Mouse (Mus musculus) urinary bladder, postnatal 14 days (tissue): ENCODE data around the gene Stard13.
A peak's percentile ranks its signal among the peaks of the same experiment; 100 is the strongest.

Experiments
- DNase-seq: peaks from one replicate; pipeline ENCODE4 v3.0.0; 2021; ENCODE audit warnings: low spot score

The Stard13 gene

GRCm38 (mm10) chr5:151228367-151229005, 5.2 kb downstream of the Stard13 start:
- DNase-seq, result no peak

- DNase-seq, result no peak
Measured at GRCm38 (mm10) chr5:151223696-151224366, 9.8 kb downstream of the Stard13 start.

DNA sequence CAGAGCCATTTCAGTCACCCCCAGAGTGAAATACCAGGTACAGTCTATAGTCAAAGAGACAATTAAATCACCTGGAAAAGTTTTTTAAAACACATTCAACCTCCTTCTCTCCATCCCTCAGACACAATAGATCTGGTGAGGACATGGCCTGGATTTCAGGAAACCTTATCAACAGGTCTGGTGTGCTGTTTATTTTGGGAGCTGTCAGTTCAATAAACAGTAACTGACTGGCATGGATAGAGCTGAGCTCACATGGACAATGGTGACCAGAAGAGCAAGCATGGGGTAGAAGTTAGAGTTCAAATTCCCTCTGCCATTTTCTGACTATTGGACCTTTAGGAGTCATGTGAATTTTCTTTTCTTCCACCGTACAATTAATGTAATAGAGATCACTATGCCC, 10.8 kb downstream of the Stard13 start:
- DNase-seq, result no peak

GRCm38 (mm10) chr5:151218689-151219115, 14.9 kb downstream of the Stard13 start:
- DNase-seq, result no peak

DNA sequence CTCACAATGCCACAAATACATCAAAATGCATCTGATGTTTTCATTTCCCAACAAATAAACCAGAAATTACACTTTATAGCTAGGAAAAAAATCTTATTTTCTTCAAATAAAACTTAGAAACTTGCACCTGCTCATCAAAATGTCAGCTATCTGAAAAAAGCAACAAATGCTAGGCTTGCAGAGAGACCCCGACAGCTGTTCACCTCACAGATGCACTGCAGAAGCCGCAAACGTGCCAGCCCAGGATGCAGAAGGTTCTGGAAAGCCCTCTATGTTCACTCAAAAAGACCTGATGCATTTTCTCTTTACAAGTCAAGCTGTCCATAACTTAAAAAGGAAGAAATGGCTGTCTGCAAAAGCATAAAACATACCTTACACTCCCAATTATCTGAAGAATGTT, 20.5 kb downstream of the Stard13 start:
- DNase-seq, result no peak

DNA sequence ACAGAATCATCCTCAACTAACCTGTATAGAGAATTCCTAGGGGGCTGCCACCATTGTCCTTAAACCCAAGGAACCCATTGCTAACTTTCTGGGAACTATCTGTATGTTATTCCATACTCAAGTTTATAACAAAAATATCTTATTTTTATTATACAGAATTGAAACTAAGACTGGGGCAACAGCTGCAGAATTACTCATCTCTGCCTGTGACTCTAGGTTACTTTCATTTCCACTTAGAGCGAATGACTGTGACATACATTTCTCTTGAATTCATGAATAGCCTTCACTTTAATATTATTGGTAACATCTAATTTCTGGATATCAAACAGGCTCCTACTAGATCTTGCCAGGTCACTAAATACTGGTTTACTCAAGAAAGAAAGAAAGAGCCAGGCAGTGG, 22.8 kb downstream of the Stard13 start:
- no peak for DNase-seq

DNA sequence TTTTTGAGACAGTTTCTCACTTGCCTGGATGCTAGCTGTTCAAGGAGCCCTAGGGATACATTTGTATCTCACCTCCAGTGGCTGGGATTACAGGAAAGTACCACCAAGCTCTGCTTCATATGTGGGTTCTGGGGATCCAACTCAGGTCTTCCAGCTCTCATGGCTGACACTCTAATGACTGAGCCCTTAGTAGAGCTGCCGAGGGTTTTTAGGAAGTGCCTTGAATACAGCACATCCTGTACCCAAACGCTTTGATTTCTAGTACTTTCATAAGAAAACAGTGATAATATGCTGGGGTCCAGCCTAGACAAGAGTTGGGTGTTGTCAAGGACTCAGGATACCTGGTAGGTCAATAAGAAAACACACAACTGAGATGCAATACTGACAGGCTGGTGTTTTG, 23.6 kb downstream of the Stard13 start:
- DNase-seq, result no peak

DNA sequence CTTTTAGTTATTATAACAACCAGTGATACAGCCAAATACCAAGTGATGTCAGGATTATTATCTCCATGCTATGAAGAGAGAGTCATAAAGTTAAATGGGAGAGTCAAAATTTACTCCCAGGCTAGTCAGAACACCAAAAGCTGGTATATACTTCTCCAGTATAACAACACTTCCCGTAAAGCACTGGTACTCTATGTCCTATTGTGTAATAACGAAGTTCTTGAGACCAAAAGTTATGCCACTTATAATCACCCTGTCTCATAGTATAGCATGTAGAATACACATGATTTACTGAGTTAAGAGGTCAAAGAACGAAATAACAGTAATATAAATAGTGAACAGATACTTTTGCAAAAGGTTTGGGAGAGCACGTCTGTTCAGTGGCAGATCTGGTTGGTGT, 28.6 kb downstream of the Stard13 start:
- DNase-seq, result no peak

GRCm38 (mm10) chr5:151202925-151203324, 30.7 kb downstream of the Stard13 start:
- DNase-seq, result peak; percentile 46

DNA sequence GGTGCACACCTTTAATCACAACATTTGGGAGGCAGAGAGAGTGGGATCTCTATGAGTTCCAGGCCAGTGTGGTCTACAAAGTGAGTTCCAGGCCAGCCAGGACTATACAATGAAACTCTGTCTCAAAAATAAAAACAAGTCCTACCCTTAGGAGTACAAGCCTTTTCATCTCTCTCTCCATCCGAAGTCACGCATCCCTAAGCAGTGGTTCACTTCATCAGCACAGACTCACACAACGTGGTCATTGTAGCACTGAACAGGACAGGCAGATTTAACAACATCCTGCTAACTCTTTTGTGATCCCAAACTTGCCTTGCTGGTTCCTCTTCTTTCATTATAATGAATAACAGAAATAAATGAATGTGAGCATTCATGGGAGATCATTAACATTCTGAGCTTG, 32.4 kb downstream of the Stard13 start:
- DNase-seq, result no peak

DNA sequence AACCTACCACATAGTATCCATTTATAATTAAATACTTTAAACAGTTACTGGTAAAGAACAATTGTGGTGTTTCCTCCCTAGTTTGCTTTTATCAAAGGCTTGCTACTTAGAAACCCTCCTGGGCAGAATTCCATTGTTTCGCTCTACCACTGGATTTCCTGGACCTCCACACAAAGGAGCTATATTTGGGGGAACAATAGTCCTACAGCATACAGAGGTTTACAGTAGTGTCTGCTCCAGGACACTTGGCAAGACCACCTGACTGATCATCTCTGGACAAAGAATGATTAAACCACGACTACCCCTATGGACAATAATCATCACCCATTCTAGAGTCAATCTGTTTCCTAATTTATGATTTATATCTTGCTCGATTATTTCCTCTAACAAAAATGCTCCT, 34.4 kb downstream of the Stard13 start:
- no peak for DNase-seq

DNA sequence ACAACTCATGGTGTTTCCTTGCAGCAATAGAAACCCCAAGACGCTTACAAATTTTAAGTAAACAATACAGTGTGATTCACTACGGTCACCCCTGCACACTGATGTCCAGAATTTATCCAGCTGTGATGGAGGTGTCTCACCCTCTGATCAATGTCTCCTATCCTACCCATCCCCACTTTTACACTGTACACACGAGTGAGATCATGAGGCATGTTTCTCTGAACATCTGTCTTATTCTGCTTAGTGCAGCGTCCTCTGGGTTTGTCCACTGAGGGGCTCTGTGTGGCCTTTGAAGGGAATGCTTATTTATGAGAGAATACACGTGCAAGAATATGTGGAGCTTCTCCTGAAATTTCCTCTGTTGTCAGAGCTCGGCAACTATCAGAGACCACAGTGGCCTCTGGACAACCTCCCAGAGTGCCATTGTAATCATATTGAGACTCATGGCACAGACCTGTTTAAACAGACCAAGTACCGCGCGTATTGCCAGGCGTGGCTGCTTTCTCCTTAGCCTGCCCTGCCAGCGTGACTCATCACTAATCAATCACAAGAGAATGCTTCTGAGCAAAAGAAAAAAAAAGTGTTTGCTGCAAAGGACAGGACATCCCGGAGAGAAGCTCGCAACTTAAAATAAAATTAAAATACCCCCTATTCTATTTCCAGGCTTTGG, 36.9 kb downstream of the Stard13 start:
- peak; percentile 44 for DNase-seq

GRCm38 (mm10) chr5:151193885-151194520, 39.6 kb downstream of the Stard13 start:
- DNase-seq, result no peak

DNA sequence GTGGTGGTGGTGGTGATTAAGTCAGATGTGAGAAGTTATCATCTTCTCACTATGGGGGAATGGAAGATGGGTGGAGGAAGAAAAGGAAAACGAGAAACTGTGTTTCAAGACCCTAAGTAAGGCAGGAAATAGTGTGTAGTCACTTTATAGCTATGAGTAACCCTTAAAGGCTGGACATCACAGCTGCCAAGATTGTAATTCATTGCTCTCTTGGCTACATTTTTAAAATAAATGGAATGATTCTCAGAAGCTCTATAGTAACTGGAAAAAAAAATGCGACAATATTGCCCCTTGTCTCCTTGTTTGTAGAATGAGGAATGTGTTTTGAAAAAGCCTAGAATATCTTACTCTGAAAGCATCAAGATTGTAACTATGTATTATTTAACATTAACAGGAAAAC, 41.4 kb downstream of the Stard13 start:
- no peak for DNase-seq

- DNase-seq, result no peak
Measured at GRCm38 (mm10) chr5:151190764-151191163, 42.9 kb downstream of the Stard13 start.

DNA sequence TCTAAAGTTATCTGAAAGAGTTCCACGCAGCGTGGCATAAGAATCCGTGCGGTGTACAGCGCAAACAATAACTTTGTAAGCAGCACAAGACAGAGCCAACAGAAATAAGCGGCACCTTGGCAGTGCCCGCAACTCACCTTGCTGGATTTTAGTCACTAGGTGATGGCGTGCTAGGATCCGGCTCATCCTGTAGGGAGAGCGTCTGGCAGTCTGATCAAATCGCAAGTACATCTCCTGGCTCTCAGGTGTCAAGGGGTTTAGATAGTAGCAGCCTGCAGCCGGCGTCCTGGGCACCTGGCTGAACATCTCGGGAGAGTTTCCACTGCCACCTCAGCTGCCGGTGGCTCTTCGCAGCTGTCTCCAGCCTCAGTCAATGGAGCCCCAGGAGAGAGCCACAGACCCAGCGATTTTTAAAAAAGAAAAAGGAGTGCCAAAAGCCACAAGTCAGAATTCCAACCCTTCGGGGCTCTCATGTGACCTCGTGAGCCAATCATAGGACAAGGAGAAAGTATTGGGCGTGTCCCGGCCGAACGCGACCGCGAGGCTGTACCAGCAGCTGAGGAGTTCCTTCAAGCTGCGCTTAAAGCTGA, 43.8 kb downstream of the Stard13 start:
- DNase-seq, result peak; percentile 65

GRCm38 (mm10) chr5:151189321-151189720, 44.3 kb downstream of the Stard13 start:
- no peak for DNase-seq

DNA sequence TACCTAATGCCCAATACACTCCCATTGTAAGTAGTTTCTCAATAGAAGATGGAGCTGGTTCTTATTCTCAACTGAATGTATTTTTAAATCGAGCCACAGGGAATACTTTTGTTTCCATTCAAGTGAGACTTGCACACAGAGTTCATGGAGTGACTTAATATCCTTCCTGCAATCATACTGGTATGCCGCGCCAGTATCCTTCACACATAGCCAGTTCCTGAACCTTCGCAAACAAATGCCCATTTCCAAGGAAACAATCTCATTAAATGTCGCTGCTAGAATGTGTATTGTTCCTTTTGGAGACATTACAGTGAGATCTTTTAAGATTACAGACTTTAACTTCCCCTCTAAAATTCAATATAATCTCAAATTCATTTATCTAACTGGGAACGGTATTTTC, 45.0 kb downstream of the Stard13 start:
- no peak for DNase-seq

DNA sequence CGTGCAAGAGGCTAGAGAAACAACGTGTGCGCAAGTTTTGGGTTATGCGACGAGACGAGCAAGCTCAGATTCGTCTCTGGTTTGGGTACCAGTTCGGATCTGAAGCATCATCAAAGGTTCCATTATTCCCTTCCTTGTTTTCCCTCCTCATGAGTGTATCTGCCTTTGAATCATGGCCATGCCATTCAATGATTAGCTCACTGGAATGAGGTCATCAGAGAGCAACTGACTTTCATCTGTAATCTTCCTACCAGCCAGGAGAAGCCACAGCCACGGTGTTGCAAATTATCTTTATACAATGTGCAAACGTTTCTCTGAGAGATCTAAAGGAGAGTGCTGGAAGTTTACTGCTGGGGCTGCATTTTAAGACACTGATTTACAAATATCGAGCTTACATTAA, 46.3 kb downstream of the Stard13 start:
- DNase-seq, result no peak

DNA sequence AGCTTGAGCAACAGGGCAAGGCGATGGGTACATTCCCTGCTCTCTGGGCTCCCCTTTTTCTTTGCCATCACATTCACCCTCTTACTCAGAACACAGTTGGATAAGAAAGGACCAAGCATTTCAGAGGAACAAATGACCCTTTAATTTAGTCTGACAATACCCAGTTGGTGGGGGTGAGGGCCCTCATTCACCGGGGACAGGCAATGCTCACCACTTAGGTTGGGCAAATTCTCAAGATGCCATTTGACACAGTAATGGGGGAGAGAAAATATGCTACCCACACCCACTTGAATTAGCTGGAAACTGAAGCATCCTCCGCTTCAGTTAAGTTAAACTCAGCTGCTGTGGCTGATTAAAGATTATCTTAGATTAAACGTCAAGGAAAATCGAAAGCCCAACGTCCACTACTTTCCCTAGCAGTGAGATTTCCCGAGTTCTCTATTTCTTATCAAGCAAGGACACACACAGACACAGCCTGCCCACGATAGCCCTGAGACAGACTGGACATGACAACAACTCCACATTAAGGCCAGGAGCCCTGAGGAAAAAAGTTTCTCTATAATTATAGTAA, 48.3 kb downstream of the Stard13 start:
- no peak for DNase-seq

DNA sequence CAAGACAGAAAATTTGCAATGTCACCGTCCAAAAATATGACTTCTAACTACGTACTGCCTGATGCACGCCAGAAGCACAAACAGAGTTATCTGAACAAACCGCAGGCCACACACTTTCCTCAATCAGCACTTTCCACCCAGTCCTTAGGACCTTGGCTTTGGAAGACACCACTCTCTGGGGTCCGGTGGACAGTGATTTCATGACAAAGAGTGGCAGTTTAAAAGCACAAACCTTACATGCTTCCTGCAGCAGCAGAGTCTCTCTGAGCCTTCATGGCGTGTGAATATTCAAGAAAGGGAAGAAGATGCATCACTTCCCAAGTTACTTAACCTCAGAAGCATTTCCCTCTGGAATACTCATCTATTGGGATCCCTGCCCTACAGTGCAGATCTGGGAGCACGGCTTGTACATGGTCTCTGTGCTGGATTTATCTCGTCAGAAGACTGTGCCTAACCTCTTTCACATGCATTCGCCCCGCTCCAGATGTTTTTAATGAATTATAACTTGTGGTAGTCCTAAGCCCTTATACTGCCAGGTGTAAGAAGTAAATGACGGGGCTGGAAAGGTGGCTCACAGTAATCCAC, 49.9 kb downstream of the Stard13 start:
- DNase-seq, result no peak

GRCm38 (mm10) chr5:151181288-151181687, 52.3 kb downstream of the Stard13 start:
- no peak for DNase-seq
